Comparison of ENCODE assay signal across 9 mouse cellular contexts in the genomic region with DNA sequence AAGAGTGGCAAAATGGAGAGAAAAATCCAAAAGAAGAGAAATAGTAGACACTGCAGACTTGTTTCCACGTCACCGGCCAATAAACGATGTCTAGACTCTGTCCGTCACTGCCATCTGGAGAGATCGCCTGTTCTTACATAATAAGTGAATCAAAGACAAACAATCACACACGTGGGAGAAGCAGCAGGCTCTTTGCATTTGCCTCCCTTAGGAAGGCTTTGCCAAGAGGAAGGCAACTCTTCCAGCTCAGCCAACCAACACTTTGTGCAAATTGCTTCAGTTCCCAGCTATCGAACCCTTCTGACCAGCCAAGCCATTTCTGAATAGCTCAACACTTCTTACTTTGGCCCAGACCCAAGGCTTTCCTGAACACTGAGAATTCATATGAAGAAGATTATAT.
A peak's percentile ranks its signal among the peaks of the same experiment; 100 is the strongest.
DNase-seq lines count a peak whose midpoint lies in the region; ATAC-seq and TF ChIP-seq lines count a peak whose summit lies in the region.
"Had no signal": no experiment of that assay in that cellular context is flagged by ENCODE, and none has a peak within 500 bp of the region (broad histone marks: within the 10 kb centered on the region; RNA-seq: fewer than 3 reads in every experiment).

No protein-coding gene starts in this region.

- no peak overlapping the region for H3K4me2 ChIP-seq in hindbrain, postnatal 0 days (ENCODE audit: low read depth, low read length)
- no peak overlapping the region for H3K4me2 ChIP-seq in hindbrain, embryonic 13.5 days
- H3K4me2 ChIP-seq in intestine, postnatal 0 days (replicated peaks; ENCODE audit: low read depth), result no peak overlapping the region

- no peaks in the 10 kb centered on the region for H3K27me3 ChIP-seq in hindbrain, postnatal 0 days (ENCODE audit: insufficient read depth, low read length)
- no peaks in the 10 kb centered on the region for H3K27me3 ChIP-seq in hindbrain, embryonic 13.5 days
- no peaks in the 10 kb centered on the region for H3K27me3 ChIP-seq in intestine, postnatal 0 days (replicated peaks; ENCODE audit: control insufficient read depth, insufficient read depth, low read length)

- H3K36me3 ChIP-seq in hindbrain, postnatal 0 days (ENCODE audit: insufficient read depth, low read length), result no peaks in the 10 kb centered on the region
- H3K36me3 ChIP-seq in hindbrain, embryonic 13.5 days, result no peaks in the 10 kb centered on the region
- no peaks in the 10 kb centered on the region for H3K36me3 ChIP-seq in intestine, postnatal 0 days (ENCODE audit: control insufficient read depth, insufficient read depth)

- H3K9ac ChIP-seq in hindbrain, postnatal 0 days (replicated peaks; ENCODE audit: low read length), result no peak overlapping the region
- no peak overlapping the region for H3K9ac ChIP-seq in hindbrain, embryonic 13.5 days
- no peak overlapping the region for H3K9ac ChIP-seq in intestine, postnatal 0 days (ENCODE audit: low read depth, low read length)

- no peak for ATAC-seq in hindbrain, postnatal 0 days
- ATAC-seq in hindbrain, embryonic 13.5 days (ENCODE audit: low FRiP score), result no peak
- ATAC-seq in intestine, postnatal 0 days, result no peak

- peak; percentile 16 for DNase-seq in hindbrain, postnatal 0 days (ENCODE audit: low spot score)
- DNase-seq in brain, embryonic 14.5 days (ENCODE audit: low read depth), result peak; percentile 71
- peak; percentile 63 for DNase-seq in cerebellum, adult 9-11 months
- DNase-seq in layer of hippocampus, adult 9-10 months (ENCODE audit: low spot score), result peak; percentile 18
- DNase-seq in yolk sac, embryonic 10.5 days (ENCODE audit: low spot score), result no peak
- DNase-seq in embryo, embryonic 10.5 days (ENCODE audit: low spot score), result no peak
- DNase-seq: gastrocnemius, postnatal 10 days had no signal

- H3K9me3 ChIP-seq in hindbrain, postnatal 0 days (ENCODE audit: low read length), result no peaks in the 10 kb centered on the region
- no peaks in the 10 kb centered on the region for H3K9me3 ChIP-seq in hindbrain, embryonic 13.5 days
- H3K9me3 ChIP-seq in intestine, postnatal 0 days (ENCODE audit: control insufficient read depth), result no peaks in the 10 kb centered on the region

- TF ChIP-seq CTCF in hindbrain, postnatal 0 days (IDR thresholded peaks at IDR 0.05; ENCODE audit: low read depth), result no peak
- TF ChIP-seq CTCF in brain, embryonic 14.5 days (IDR thresholded peaks at IDR 0.05; ENCODE audit: borderline replicate concordance, extremely low read depth, insufficient read depth, insufficient read length), result no peak
- TF ChIP-seq CTCF in intestine, postnatal 0 days (IDR thresholded peaks at IDR 0.05; ENCODE audit: low read depth), result no peak

- WGBS in hindbrain, postnatal 0 days, result 43% methylated on average over 7 of the region's 7 CpGs
- WGBS in hindbrain, embryonic 13.5 days, result 69% methylated on average over 7 of the region's 7 CpGs
- 66% methylated on average over 7 of the region's 7 CpGs for WGBS in intestine, postnatal 0 days

- H3K4me3 ChIP-seq in hindbrain, postnatal 0 days (ENCODE audit: low read length), result no peak overlapping the region
- no peak overlapping the region for H3K4me3 ChIP-seq in hindbrain, embryonic 13.5 days
- no peak overlapping the region for H3K4me3 ChIP-seq in intestine, postnatal 0 days (ENCODE audit: low read depth, low read length)

- no peak overlapping the region for H3K27ac ChIP-seq in hindbrain, postnatal 0 days
- H3K27ac ChIP-seq in hindbrain, embryonic 13.5 days, result no peak overlapping the region
- no peak overlapping the region for H3K27ac ChIP-seq in intestine, postnatal 0 days (ENCODE audit: low read depth, low read length)

- no peak for TF ChIP-seq POLR2A in brain, embryonic 14.5 days (IDR thresholded peaks at IDR 0.05; ENCODE audit: borderline replicate concordance, extremely low read depth, insufficient read depth, insufficient read length, poor library complexity, severe bottlenecking)

- H3K4me1 ChIP-seq in hindbrain, postnatal 0 days (ENCODE audit: insufficient read depth, low read length), result no peaks in the 10 kb centered on the region
- no peaks in the 10 kb centered on the region for H3K4me1 ChIP-seq in hindbrain, embryonic 13.5 days (replicated peaks)
- H3K4me1 ChIP-seq in intestine, postnatal 0 days (replicated peaks; ENCODE audit: control insufficient read depth, insufficient read depth, low read length), result no peaks in the 10 kb centered on the region

Comparison
In these comparisons a context has a peak if more than half of its experiments do, and no peak if none do; other contexts are left out.
1. DNase-seq: peak in hindbrain, postnatal 0 days (single experiment), brain, embryonic 14.5 days (single experiment), cerebellum, adult 9-11 months (single experiment) and layer of hippocampus, adult 9-10 months (single experiment); none in yolk sac, embryonic 10.5 days (single experiment) and embryo, embryonic 10.5 days (single experiment).